Mouse (Mus musculus) E14TG2a.4 (cell line): ENCODE measurements around the gene Vgll4.

ENCODE experiments used
- CTCF ChIP-seq: conservative IDR thresholded peaks from 2 replicates; pipeline ENCODE4 v1.5.1; 2014; ENCODE audit warnings: low read length
- NANOG ChIP-seq: IDR thresholded peaks from 2 replicates; pipeline ENCODE4 v1.6.1; 2014; ENCODE audit warnings: borderline replicate concordance, low read length, mixed read lengths
- POU5F1 ChIP-seq: IDR thresholded peaks from 2 replicates; pipeline ENCODE4 v1.6.1; 2014; ENCODE audit warnings: low read length, borderline replicate concordance

GRCm38 (mm10) chr6:114998374-114999031 is 28.7 kb upstream of the Vgll4 start:
- no peak for TF ChIP-seq CTCF
- no peak for TF ChIP-seq POU5F1
- TF ChIP-seq NANOG = no peak
